Mouse (Mus musculus) neural tube, embryonic 10.5 days (tissue): ENCODE measurements around the gene Ccdc171.
A peak's percentile ranks its signal among the peaks of the same experiment; 100 is the strongest.
"Not testable (repeated sequence)": the region's sequence is repeated elsewhere in the genome, so short reads cannot be mapped to it uniquely, and the experiment has no call there.

Experiments
- DNase-seq: peaks from one replicate; pipeline ENCODE4 v3.0.0-alpha.2; 2017; ENCODE audit warnings: low spot score; ENCODE audit errors: extremely low spot score

Ccdc171 gene

GRCm38 (mm10) chr4:83655396-83655795, 130.1 kb downstream of the Ccdc171 start:
- peak; percentile 19 for DNase-seq

GRCm38 (mm10) chr4:83656571-83656970, 131.2 kb downstream of the Ccdc171 start:
- peak; percentile 60 for DNase-seq

- DNase-seq, result no peak
Observed at GRCm38 (mm10) chr4:83657021-83657420, 131.7 kb downstream of the Ccdc171 start.

GRCm38 (mm10) chr4:83658415-83658814, 133.1 kb downstream of the Ccdc171 start:
- no peak for DNase-seq

DNA sequence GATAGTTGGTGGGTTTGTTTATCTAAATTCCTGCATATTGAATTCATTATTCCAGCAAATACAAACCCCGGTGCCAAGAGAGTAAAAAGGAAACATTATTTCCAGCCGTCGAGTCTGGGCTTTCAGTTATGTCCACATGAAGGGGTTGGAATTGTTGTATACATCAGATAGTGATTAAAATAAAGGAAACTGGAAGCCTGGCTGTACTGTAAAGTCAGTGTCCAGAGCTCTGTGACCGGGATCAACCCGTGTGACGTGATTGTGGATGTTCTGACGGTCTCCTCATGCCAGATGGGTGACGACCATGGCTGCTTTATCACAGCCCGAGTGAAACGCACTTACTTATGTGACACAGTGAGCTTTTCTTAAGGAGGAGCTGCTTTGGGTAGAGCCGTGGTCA, 134.1 kb downstream of the Ccdc171 start:
- DNase-seq, result no peak

GRCm38 (mm10) chr4:83661519-83662271, 136.3 kb downstream of the Ccdc171 start:
- DNase-seq, result no peak

- no peak for DNase-seq
Observed at GRCm38 (mm10) chr4:83662301-83662700, 137.0 kb downstream of the Ccdc171 start.

DNA sequence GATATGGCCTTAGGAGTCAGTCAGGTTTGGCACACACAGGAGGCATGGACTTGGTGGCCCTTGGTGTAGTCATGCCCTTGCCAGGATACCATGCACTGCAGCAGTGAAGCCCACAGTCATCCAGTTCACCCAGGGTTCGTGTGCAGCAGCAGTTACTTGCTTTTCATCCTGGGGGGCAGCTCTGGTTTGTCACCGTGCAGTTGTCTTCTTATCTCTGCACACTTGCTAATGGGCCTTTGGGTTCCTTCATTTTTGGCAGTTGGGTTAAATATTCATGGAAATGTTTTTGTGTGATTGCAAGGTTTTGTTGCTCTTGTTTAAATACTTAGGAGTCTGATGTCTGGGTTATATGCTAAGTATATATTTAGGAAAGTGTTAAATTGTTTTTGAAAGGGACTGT, 144.2 kb downstream of the Ccdc171 start:
- no peak for DNase-seq

GRCm38 (mm10) chr4:83675308-83675707, 150.0 kb downstream of the Ccdc171 start:
- DNase-seq, result not testable (repeated sequence)

- no peak for DNase-seq
Observed at GRCm38 (mm10) chr4:83676444-83676843, 151.1 kb downstream of the Ccdc171 start.

DNA sequence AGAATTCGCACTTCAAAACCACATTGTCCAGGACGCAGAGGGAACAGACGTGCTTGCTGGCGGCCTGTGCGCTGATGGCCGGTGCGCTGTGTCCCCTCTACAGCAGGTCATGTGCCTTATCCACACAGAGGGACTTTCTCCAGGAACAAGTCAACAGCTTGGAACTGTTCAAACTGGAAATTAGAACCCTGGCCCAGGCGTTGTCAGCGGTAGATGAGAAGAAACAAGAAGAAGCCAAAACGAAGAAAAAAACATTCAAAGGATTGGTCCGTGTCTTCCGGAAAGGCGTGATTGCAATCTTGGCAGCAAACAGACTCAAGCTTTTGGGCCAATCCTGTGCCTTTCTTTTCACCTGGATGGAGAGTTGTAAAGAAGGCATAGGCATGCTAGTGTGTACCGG, 155.7 kb downstream of the Ccdc171 start:
- no peak for DNase-seq

GRCm38 (mm10) chr4:83682866-83683265, 157.5 kb downstream of the Ccdc171 start:
- no peak for DNase-seq

- no peak for DNase-seq
Observed at GRCm38 (mm10) chr4:83700190-83700589, 174.8 kb downstream of the Ccdc171 start.

DNA sequence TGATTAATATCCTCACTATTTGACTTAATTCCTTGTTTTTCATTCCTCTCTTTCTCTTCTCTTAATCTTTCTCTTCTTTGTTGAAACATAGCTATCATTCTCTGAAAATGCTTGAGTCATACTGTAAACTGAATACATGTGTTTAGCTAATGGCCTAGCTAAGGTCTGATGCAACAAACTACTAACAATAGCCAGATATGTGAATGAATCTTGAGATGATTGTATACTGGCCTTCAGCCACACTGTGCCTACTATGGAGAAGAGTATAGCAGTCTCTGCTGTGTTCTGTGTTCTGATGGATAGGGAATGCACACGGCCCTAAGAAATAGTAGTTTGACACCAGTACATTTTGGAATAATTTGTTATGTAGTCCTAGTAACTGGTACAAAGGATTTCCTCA, 191.7 kb downstream of the Ccdc171 start:
- DNase-seq, result no peak

- no peak for DNase-seq
Observed at GRCm38 (mm10) chr4:83719816-83720215, 194.5 kb downstream of the Ccdc171 start.

GRCm38 (mm10) chr4:83725136-83725535, 199.8 kb downstream of the Ccdc171 start:
- DNase-seq, result no peak

GRCm38 (mm10) chr4:83739137-83739890, 214.0 kb downstream of the Ccdc171 start:
- DNase-seq, result no peak

- DNase-seq, result no peak
Observed at GRCm38 (mm10) chr4:83739891-83740277, 214.5 kb downstream of the Ccdc171 start.

- DNase-seq, result no peak
Observed at GRCm38 (mm10) chr4:83742806-83743460, 217.6 kb downstream of the Ccdc171 start.

DNA sequence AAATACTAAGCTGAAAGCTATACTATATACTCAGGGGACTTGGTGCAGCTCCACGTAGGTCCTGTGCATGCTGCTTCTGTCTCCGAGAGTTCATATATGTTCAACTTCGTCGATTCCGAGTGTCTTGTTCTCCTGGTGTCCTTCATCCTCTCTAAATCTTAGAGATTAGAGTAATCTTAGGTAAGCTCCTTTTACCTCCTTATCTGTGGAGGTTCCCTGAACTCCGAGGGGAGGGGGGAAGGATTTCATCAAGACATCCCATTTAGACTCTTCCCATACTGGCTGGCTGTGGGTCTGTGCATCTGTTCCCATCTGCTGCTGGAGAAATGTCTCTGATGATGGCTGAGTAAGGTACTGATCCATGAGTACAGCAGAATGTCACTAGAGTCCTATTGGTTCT, 249.8 kb downstream of the Ccdc171 start:
- DNase-seq, result no peak

DNA sequence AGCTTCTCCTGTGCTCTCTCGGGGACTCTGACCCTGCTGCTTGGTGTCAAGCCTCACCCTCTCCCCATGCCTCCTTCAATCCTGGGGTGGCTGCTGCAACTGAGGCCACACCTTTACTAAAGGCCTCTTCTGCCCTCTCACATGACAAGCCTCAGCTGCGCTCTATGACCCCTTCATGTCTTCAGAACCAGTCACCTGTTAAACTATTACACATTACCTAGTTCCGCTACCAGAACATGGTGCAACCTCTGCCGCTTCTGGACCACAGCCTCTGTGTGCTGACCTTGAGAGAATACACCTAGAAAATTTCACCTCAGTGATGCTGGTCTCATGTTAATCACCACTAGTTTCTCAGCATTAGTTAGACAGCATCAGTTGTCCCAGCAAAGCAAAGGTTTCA, 254.7 kb downstream of the Ccdc171 start:
- no peak for DNase-seq

DNA sequence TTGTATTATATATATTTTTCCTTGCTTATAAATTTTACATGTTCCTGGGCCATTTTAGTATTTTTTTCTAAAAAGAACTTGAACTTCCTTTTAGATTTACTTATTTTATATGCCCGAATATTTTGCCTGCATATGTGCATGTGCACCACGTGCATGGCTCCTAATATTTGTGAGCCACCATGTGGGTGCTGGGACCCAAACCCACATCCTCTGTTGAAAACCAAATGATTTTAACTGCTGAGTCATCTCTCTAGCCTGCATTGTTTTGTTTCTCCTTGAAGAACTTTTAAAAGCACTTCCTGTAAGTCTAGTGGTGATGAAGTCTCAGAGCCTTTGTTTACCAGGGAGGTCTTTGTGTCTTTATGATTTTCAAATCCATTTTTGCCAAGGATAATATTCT, 259.8 kb downstream of the Ccdc171 start:
- no peak for DNase-seq
